Mouse (Mus musculus): Measurements from ENCODE around the gene Nrp1. TPM values are rescaled to one million over a fixed set of nuclear protein-coding genes. Genes with fewer than 3 reads are reported as not detected.

Gene Nrp1
- polyA plus RNA-seq, 1 experiment from 2014 or later, result 117 TPM

GRCm38 (mm10) chr8:128356170-128356569, 2.2 kb upstream of the Nrp1 start:
- Histone ChIP-seq H3K27me3 (replicated peaks) (no peaks in the 10 kb centered on the region), H3K9ac (no peak overlapping the region), H3K27ac (no peak overlapping the region), H3K36me3 (no peaks in the 10 kb centered on the region), H3K4me1 (peaks cover 15% of the 10 kb centered on the region), H3K4me3 (no peak overlapping the region), H3K4me2 (replicated peaks) (no peak overlapping the region), H3K9me3 (no peaks in the 10 kb centered on the region)
- no peak for ATAC-seq (ENCODE audit: low FRiP score, low read depth)
- 80% methylated on average over 5 of the region's 5 CpGs for WGBS

- Histone ChIP-seq H3K27me3 (replicated peaks) (no peaks in the 10 kb centered on the region), H3K9me3 (no peaks in the 10 kb centered on the region), H3K4me2 (replicated peaks) (peak overlapping the region; percentile 82), H3K27ac (no peak overlapping the region), H3K36me3 (no peaks in the 10 kb centered on the region), H3K4me3 (peak overlapping the region; percentile 76), H3K9ac (peak overlapping the region; percentile 60), H3K4me1 (peaks cover 17% of the 10 kb centered on the region)
- 3% methylated on average over 40 of the region's 49 CpGs for WGBS
- peak; percentile 71 for ATAC-seq (ENCODE audit: low FRiP score, low read depth)
These were observed 1.4 kb upstream of the Nrp1 start for GRCm38 (mm10) chr8:128356796-128357539.

GRCm38 (mm10) chr8:128357540-128358405, 631 bp upstream of the Nrp1 start:
- H3K36me3 ChIP-seq, result no peaks in the 10 kb centered on the region
- peak overlapping the region; percentile 84 for H3K9ac ChIP-seq
- peak overlapping the region; percentile 82 for H3K4me2 ChIP-seq (replicated peaks)
- no peaks in the 10 kb centered on the region for H3K9me3 ChIP-seq
- no peaks in the 10 kb centered on the region for H3K27me3 ChIP-seq (replicated peaks)
- WGBS, result under 1% methylated on average over 29 of the region's 29 CpGs
- H3K4me3 ChIP-seq, result peak overlapping the region; percentile 76
- H3K27ac ChIP-seq, result peak overlapping the region; percentile 53
- peak; percentile 39 for ATAC-seq (ENCODE audit: low FRiP score, low read depth)
- peaks cover 25% of the 10 kb centered on the region for H3K4me1 ChIP-seq

GRCm38 (mm10) chr8:128358756-128359520, 534 bp downstream of the Nrp1 start:
- Histone ChIP-seq H3K9ac (peak overlapping the region; percentile 84), H3K27me3 (replicated peaks) (no peaks in the 10 kb centered on the region), H3K4me1 (peaks cover 28% of the 10 kb centered on the region), H3K27ac (peak overlapping the region; percentile 81), H3K36me3 (no peaks in the 10 kb centered on the region), H3K4me2 (replicated peaks) (peak overlapping the region; percentile 82), H3K9me3 (no peaks in the 10 kb centered on the region), H3K4me3 (peak overlapping the region; percentile 76)
- under 1% methylated on average over 39 of the region's 41 CpGs for WGBS
- ATAC-seq (ENCODE audit: low FRiP score, low read depth), result peak; percentile 23; the same call in 1 of the 2 replicates

- Histone ChIP-seq H3K4me1 (peaks cover 28% of the 10 kb centered on the region), H3K27ac (peak overlapping the region; percentile 81), H3K9ac (peak overlapping the region; percentile 84), H3K4me3 (peak overlapping the region; percentile 76), H3K9me3 (no peaks in the 10 kb centered on the region), H3K4me2 (replicated peaks) (peak overlapping the region; percentile 82), H3K36me3 (no peaks in the 10 kb centered on the region), H3K27me3 (replicated peaks) (no peaks in the 10 kb centered on the region)
- ATAC-seq (ENCODE audit: low FRiP score, low read depth), result no peak
- WGBS, result under 1% methylated on average over 40 of the region's 40 CpGs
These were observed 1.3 kb downstream of the Nrp1 start for GRCm38 (mm10) chr8:128359521-128360318.

DNA sequence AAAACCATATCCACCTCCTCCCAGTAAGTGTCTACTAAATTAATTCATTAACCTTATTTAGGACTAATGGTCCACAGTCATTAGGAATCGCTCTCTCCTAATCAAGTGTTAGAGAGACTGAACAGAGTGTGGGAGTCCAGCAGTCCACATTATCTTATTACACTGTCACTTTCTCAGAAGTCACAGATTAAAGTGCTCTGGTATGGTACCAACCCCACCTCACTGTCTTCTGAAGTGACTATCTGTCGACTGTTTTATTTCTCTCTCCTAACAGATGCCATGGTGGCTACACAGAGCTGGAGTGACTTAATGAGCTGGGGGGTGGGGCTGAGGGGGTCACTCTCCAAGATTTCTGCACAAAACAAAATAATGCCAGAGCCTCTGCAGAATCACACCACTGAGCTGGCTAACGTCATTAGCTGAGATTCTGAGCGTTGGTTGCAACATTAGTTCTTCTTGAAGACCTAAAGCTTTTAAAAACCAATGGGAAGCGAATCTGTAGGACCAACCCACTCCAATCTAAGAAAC, 3.0 kb downstream of the Nrp1 start:
- H3K9ac ChIP-seq, result peak overlapping the region; percentile 84; the same call in 1 of the 2 replicates
- H3K4me3 ChIP-seq, result peak overlapping the region; percentile 76
- 32% methylated on average over 5 of the region's 5 CpGs for WGBS
- H3K27ac ChIP-seq, result no peak overlapping the region
- no peak for ATAC-seq (ENCODE audit: low FRiP score, low read depth)
- peaks cover 31% of the 10 kb centered on the region for H3K4me1 ChIP-seq
- no peaks in the 10 kb centered on the region for H3K9me3 ChIP-seq
- no peaks in the 10 kb centered on the region for H3K36me3 ChIP-seq
- H3K4me2 ChIP-seq (replicated peaks), result peak overlapping the region; percentile 82
- no peaks in the 10 kb centered on the region for H3K27me3 ChIP-seq (replicated peaks)

DNA sequence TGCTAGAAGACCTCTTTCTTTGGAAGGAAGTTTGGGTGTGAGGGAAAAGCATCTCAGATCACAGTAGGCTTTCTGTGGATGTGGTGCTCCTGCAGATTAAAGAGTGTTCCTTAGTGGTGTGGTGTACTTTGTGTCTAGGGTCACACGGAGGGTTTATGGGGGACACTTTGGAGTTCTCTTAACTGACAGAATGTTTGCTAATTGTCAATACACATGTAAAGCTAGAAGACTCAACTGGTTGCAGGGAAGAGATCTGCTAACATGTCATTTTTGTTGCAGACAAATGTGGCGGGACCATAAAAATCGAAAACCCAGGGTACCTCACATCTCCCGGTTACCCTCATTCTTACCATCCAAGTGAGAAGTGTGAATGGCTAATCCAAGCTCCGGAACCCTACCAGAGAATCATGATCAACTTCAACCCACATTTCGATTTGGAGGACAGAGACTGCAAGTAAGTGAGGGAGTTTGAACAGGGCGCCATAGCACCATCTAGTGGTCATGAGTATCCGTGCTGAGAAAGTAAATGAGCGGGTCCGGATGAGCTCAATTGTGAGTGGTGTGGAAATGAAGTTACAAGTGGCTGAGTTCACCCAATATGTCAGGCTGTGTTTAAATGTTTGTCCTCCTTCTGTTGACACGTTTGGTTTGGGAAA, 4.7 kb downstream of the Nrp1 start:
- Histone ChIP-seq H3K36me3 (no peaks in the 10 kb centered on the region), H3K9me3 (no peaks in the 10 kb centered on the region), H3K4me3 (peak overlapping the region; percentile 12), H3K4me1 (peaks cover 19% of the 10 kb centered on the region; the same call in 1 of the 2 replicates), H3K27ac (no peak overlapping the region), H3K4me2 (replicated peaks) (peak overlapping the region; percentile 82), H3K27me3 (replicated peaks) (no peaks in the 10 kb centered on the region), H3K9ac (no peak overlapping the region)
- no peak for ATAC-seq (ENCODE audit: low FRiP score, low read depth)
- WGBS, result 12% methylated on average over 11 of the region's 11 CpGs

DNA sequence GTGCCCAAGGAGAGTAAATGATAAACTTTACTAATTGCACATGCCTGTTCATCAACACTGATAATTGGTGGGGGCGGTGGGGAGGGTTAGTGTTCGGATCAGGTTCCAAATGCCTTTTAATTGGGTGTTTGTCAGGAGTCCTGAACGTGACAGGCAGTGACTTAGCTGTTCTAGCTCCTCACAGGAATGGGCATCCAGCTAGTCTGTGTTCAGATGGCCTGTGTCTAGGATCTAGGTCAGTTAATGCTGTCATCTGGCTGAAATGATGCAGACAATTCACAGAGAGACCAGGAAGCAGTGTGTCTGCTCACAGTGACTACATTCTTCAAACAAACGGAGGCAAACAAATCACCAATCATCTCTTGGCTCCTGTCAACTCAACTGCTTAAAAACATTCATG, 12.1 kb downstream of the Nrp1 start:
- H3K4me2 ChIP-seq (replicated peaks), result no peak overlapping the region
- H3K27ac ChIP-seq, result no peak overlapping the region
- ATAC-seq (ENCODE audit: low FRiP score, low read depth), result no peak
- no peak overlapping the region for H3K4me3 ChIP-seq
- H3K36me3 ChIP-seq, result 0 out of 2 replicates have a peak, but pooled peaks cover 4% of the 10 kb centered on the region
- no peaks in the 10 kb centered on the region for H3K9me3 ChIP-seq
- WGBS, result 75% methylated on average over 4 of the region's 4 CpGs
- no peak overlapping the region for H3K9ac ChIP-seq
- H3K4me1 ChIP-seq, result 0 out of 2 replicates have a peak, but pooled peaks cover 3% of the 10 kb centered on the region
- no peaks in the 10 kb centered on the region for H3K27me3 ChIP-seq (replicated peaks)

GRCm38 (mm10) chr8:128371026-128371425, 12.6 kb downstream of the Nrp1 start:
- Histone ChIP-seq H3K4me2 (replicated peaks) (no peak overlapping the region), H3K4me3 (no peak overlapping the region), H3K27me3 (replicated peaks) (no peaks in the 10 kb centered on the region), H3K9ac (no peak overlapping the region), H3K9me3 (no peaks in the 10 kb centered on the region), H3K27ac (no peak overlapping the region), H3K36me3 (0 out of 2 replicates have a peak, but pooled peaks cover 4% of the 10 kb centered on the region), H3K4me1 (no peaks in the 10 kb centered on the region)
- ATAC-seq (ENCODE audit: low FRiP score, low read depth), result no peak
- WGBS, result 87% methylated on average over 6 of the region's 6 CpGs

- no peaks in the 10 kb centered on the region for H3K9me3 ChIP-seq
- 93% methylated on average over 3 of the region's 3 CpGs for WGBS
- H3K4me3 ChIP-seq, result no peak overlapping the region
- H3K36me3 ChIP-seq, result 0 out of 2 replicates have a peak, but pooled peaks cover 4% of the 10 kb centered on the region
- H3K4me2 ChIP-seq (replicated peaks), result no peak overlapping the region
- no peak overlapping the region for H3K27ac ChIP-seq
- H3K4me1 ChIP-seq, result no peaks in the 10 kb centered on the region
- no peak for ATAC-seq (ENCODE audit: low FRiP score, low read depth)
- no peaks in the 10 kb centered on the region for H3K27me3 ChIP-seq (replicated peaks)
- no peak overlapping the region for H3K9ac ChIP-seq
These were observed 13.4 kb downstream of the Nrp1 start for GRCm38 (mm10) chr8:128371789-128372188.
